Comparison of ENCODE assay signal across 12 mouse cellular contexts in genomic region chr10:61086502-61086901, GRCm38 (mm10). TPM values are rescaled to one million over a fixed set of nuclear protein-coding genes. Genes with fewer than 3 reads are reported as not detected.
DNase-seq lines count a peak whose midpoint lies in the region; ATAC-seq and TF ChIP-seq lines count a peak whose summit lies in the region.
"Had no signal": no experiment of that assay in that cellular context is flagged by ENCODE, and none has a peak within 500 bp of the region (broad histone marks: within the 10 kb centered on the region; RNA-seq: fewer than 3 reads in every experiment).

No protein-coding gene starts in this region.

- no peak overlapping the region for H3K9ac ChIP-seq in hindbrain, embryonic 11.5 days (ENCODE audit: low read depth, low read length)
- no peak overlapping the region for H3K9ac ChIP-seq in midbrain, embryonic 15.5 days
- H3K9ac ChIP-seq: liver, embryonic 14.5 days had no signal

- H3K9me3 ChIP-seq in hindbrain, embryonic 11.5 days (ENCODE audit: control insufficient read depth, low read length) = no peaks in the 10 kb centered on the region
- no peaks in the 10 kb centered on the region for H3K9me3 ChIP-seq in midbrain, embryonic 15.5 days

- no peak overlapping the region for H3K27ac ChIP-seq in gastrocnemius, adult 2 months
- H3K27ac ChIP-seq in hindbrain, embryonic 11.5 days (ENCODE audit: low read depth, low read length) = 0 out of 2 replicates have a peak overlapping the region, but pooled peaks have one; percentile 24
- H3K27ac ChIP-seq in midbrain, embryonic 15.5 days = no peak overlapping the region
- H3K27ac ChIP-seq in cerebellum, adult 2 months (ENCODE audit: insufficient read depth, low read length) = no peak overlapping the region
- H3K27ac ChIP-seq: liver, embryonic 14.5 days had no signal

- intact Hi-C loops in gastrocnemius, adult 2 months (cut with DNase I) = no loop called here
- intact Hi-C loops in heart, postnatal 25 days (cut with DNase I) = no loop called here

- H3K36me3 ChIP-seq in hindbrain, embryonic 11.5 days (ENCODE audit: control insufficient read depth, insufficient read depth, low read length) = no peaks in the 10 kb centered on the region
- H3K36me3 ChIP-seq in midbrain, embryonic 15.5 days (replicated peaks) = no peaks in the 10 kb centered on the region

- H3K4me3 ChIP-seq in gastrocnemius, adult 2 months = no peak overlapping the region
- no peak overlapping the region for H3K4me3 ChIP-seq in hindbrain, embryonic 11.5 days (ENCODE audit: low read depth, low read length)
- no peak overlapping the region for H3K4me3 ChIP-seq in midbrain, embryonic 15.5 days
- H3K4me3 ChIP-seq in cerebellum, adult 2 months (replicated peaks; ENCODE audit: insufficient read depth, low read depth, low read length) = no peak overlapping the region

- DNase-seq in gastrocnemius, adult 2 months = peak; percentile 46
- DNase-seq in gastrocnemius, postnatal 4 days (ENCODE audit: low spot score in 2 of 2) = no peak
- DNase-seq in ZHBTc4 (ENCODE audit: low read depth, low spot score) = peak; percentile 71
- peak; percentile 35 for DNase-seq in hindbrain, embryonic 11.5 days (ENCODE audit: low spot score)
- no peak for DNase-seq in c-Kit-positive CD71-positive TER-119-positive erythroid progenitor cells, embryonic 14.5 days (ENCODE audit: low spot score)
- DNase-seq in cerebellum, adult 2 months = no peak
- no peak for DNase-seq in heart, postnatal 25 days (ENCODE audit: low spot score)
- DNase-seq: adrenal gland, adult 8-10 months; thymus, adult 2 months had no signal

- 33% methylated on average over 3 of the region's 3 CpGs for WGBS in hindbrain, embryonic 11.5 days
- WGBS in midbrain, embryonic 15.5 days = 26% methylated on average over 3 of the region's 3 CpGs
- WGBS in cerebellum, adult 2 months = 55% methylated on average over 3 of the region's 3 CpGs

- no peak overlapping the region for H3K4me2 ChIP-seq in hindbrain, embryonic 11.5 days (replicated peaks; ENCODE audit: low read depth, low read length)
- no peak overlapping the region for H3K4me2 ChIP-seq in midbrain, embryonic 15.5 days

- H3K27me3 ChIP-seq in hindbrain, embryonic 11.5 days (ENCODE audit: control insufficient read depth, insufficient read depth, low read length) = no peaks in the 10 kb centered on the region
- H3K27me3 ChIP-seq in midbrain, embryonic 15.5 days (replicated peaks) = no peaks in the 10 kb centered on the region
- no peaks in the 10 kb centered on the region for H3K27me3 ChIP-seq in cerebellum, adult 2 months (ENCODE audit: control insufficient read depth, insufficient read depth, low read length)

- peaks cover 5% of the 10 kb centered on the region for H3K4me1 ChIP-seq in hindbrain, embryonic 11.5 days (replicated peaks; ENCODE audit: control insufficient read depth, insufficient read depth, low read length)
- H3K4me1 ChIP-seq in midbrain, embryonic 15.5 days = peaks cover 13% of the 10 kb centered on the region
- H3K4me1 ChIP-seq in cerebellum, adult 2 months (ENCODE audit: control insufficient read depth, insufficient read depth, low read length) = peaks cover 15% of the 10 kb centered on the region

- TF ChIP-seq CTCF in gastrocnemius, adult 2 months (IDR thresholded peaks at IDR 0.05) = no peak
- no peak for TF ChIP-seq CTCF in cerebellum, adult 2 months (IDR thresholded peaks at IDR 0.05; ENCODE audit: borderline replicate concordance, insufficient read depth, low read depth, low read length)

- no peak for ATAC-seq in hindbrain, embryonic 11.5 days (ENCODE audit: low FRiP score)
- peak; percentile 60; the same call in 1 of the 2 replicates for ATAC-seq in midbrain, embryonic 15.5 days (replicated peaks)
- ATAC-seq: intestine, postnatal 0 days had no signal

- TF ChIP-seq POLR2A in cerebellum, adult 2 months (IDR thresholded peaks at IDR 0.05; ENCODE audit: borderline replicate concordance, insufficient read depth, low read length) = no peak

RNA-seq across cellular contexts. Expression of gene Pcbd1, which starts 2.6 kb away (rescaled TPM):
- total RNA-seq in gastrocnemius, adult 2 months (2021) = under 1 TPM in 1 of 2 experiments, not detected in 1; 0.54 TPM
- total RNA-seq in gastrocnemius, postnatal 4 days (2021) = 10 to 100 TPM; 13.5 to 17.7 TPM
- 20.3 and 23.8 TPM in 2 replicates for polyA plus RNA-seq in hindbrain, embryonic 11.5 days (2014; fragmentation: Nextera tagmentation; extraction: Ambion mirVana)
- polyA plus RNA-seq in midbrain, embryonic 15.5 days (2015; fragmentation: Nextera tagmentation; extraction: Ambion mirVana) = 40.7 and 44.2 TPM in 2 replicates
- polyA plus RNA-seq in cerebellum, adult 2 months (2012; rRNA removed) = 25.7 and 26.3 TPM in 2 replicates
- total RNA-seq in heart, postnatal 25 days (2021) = 1 to 10 TPM in 1 of 2 experiments, under 1 TPM in 1; 0.78 to 1.4 TPM

Comparison
In these comparisons a context has a peak if more than half of its experiments do, and no peak if none do; other contexts are left out.
1. DNase-seq: peak in gastrocnemius, adult 2 months (single experiment), ZHBTc4 (single experiment) and hindbrain, embryonic 11.5 days (single experiment); none in gastrocnemius, postnatal 4 days (0 of 2), c-Kit-positive CD71-positive TER-119-positive erythroid progenitor cells, embryonic 14.5 days (single experiment), cerebellum, adult 2 months (0 of 2) and heart, postnatal 25 days (single experiment).
2. RNA of gene Pcbd1, which starts 2.6 kb away (total RNA-seq): 13.5 to 17.7 TPM in gastrocnemius, postnatal 4 days; 0.78 to 1.4 TPM in heart, postnatal 25 days and 0.54 TPM in gastrocnemius, adult 2 months; every median in the first group is over 4 times any median in the second.